Mouse (Mus musculus): ENCODE results near the gene Xxylt1.

Xxylt1 gene

DNA sequence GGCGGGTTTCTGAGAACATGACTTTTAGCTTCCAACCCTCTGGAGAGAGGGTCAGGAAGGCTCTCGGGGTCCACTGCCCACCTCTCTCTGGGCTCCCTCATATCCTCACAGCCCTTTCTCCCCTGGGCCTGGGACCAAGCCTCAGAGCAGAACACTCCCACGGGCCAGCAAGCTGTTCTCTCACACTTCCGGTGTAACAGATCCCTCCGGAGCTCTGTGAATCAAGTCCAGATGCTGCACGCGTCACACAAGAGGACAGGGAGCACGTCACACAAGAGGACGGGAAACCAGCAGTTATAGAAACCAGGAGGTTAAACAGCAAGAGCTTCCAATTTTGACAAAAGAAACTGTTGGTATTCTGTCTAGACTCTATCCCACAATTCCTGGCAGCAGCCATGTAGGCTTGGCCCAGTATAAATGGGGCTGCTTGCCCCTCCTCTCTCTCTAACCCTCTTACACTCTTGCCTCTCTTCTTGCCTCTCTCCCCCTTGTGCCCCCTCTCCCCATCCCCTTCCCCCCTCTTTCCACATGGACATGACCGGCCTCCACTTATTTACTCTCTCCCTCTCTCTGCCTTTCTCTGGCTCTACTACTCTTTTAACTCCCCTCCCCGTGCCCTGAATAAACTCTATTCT lies 19.9 kb downstream of the Xxylt1 start:
- DNase-seq (ENCODE audit: low spot score in 2 of 2): no peak

DNA sequence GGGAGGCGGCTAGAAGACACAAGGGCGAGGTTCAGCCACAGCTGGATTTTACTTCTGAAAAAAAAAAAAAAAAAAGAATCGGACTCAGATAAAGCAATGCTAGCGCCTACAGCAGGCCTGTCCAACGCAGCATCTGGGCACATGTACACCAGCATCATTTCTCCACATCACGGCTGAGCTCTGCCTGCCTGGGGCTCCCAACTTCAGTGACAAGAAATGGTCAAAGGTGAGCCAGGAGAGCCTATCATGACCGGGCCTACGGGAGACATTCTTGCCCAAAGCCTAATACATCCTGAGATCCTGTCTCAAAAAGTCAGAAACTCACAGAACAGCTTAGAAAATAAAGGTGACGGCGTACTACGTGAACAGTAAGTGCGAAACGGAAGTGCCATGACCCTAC lies 20.5 kb downstream of the Xxylt1 start:
- DNase-seq (ENCODE audit: low spot score in 2 of 2): no peak

DNA sequence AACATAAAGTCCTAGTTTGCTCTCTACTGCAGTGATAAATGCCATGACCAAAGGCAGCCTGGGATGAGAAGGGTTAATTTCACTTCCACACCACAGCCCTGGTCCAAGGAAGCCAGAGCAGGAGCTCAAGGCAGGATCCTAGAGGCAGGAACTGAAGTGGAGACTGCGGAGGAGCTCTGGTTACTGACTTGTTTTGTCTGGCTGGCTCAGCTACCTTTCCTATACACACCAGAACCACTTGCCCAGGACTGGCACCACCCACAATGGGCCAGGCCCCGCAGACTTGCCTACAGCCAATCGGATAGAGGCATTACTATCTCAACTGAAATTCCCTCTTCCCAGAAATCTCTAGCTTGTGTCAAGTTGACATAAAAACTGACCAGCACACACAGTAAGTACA lies 21.0 kb downstream of the Xxylt1 start:
- no peak for DNase-seq (ENCODE audit: low spot score in 2 of 2)

DNA sequence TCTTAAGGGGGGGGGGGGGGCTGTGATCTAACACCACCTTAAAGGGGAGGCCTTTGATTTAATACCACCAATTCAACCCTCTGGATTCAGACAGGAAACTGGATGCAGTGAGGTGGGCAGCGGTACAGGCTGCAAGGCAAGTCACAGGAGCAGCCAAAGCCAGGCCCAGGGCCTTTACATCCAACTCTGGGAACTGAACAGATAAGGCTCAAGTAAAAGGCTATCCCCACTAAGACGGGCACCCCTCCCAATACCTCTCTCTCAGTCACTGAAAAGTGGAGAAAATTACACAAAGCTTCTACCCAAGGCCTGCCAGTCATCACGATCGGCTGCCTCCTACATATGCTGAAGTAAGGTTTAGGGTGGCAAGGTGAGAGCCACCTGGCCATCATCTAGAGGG lies 21.5 kb downstream of the Xxylt1 start:
- no peak for DNase-seq (ENCODE audit: low spot score in 2 of 2)

DNA sequence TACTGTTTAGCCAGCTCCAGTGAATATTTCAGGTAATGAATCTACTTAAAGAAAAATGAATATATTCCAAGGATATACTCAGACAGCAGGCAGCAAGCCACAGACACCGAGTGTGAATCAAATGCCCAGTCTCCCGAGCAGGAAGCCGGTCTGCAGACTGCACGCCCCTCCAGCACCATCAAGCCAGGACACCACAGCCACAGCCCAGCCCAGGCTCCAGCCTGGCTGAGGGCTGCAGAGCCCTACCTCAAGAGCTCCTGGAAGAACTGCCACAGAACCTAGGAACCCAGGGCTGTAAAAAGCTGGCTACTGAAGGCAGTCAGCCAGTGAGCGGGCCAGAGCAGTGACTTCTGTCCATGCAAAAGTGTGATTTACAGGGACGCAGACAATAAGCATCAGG lies 28.4 kb downstream of the Xxylt1 start:
- no peak for DNase-seq (ENCODE audit: low spot score in 2 of 2)

DNA sequence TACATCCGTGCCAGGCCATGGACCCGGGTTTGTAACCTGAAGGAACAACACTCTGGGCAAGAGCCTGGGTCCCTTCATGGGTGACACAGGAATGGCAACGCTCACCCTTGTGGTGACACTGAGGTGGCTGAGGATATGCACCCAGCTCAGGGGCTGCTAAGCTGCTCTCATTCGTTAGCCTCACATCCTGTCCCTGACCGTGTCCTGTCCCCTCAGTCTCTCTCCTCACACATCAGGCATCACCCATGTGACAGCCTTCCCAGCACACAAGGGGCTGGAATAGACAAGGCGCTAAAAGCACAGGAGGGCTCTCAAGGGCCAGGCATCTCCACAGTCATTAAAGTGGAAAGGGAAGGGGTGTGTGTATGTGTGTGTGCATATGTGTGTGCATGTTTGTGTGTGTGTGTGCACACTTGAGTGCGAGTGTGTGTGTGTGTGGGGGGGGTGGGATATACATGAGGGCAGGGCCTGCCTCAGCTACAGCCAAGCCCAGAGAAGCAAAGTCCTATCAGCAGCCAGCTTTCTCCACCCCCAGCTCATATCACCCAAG lies 29.0 kb downstream of the Xxylt1 start:
- DNase-seq (ENCODE audit: low spot score in 2 of 2): no peak

DNA sequence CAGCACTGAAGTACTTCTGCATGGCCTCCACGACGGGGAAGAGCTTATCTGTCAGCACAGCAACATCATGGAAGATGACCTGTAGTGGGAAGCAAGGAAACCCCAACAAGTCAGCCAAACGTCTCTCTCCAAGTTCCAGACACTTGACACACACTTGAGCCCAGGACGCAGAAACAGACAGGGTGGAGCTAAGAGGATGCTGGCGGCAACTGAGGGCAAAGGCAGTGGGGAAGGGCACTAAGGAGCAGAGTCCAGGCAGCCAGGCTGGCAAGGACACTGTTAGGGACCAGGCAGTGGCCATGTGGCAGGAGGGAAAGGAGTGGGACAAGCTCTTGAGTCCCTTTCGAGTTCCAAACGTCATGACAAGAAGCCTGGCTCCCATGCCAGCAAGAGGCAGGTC lies 30.5 kb downstream of the Xxylt1 start:
- no peak for DNase-seq (ENCODE audit: low spot score in 2 of 2)

DNA sequence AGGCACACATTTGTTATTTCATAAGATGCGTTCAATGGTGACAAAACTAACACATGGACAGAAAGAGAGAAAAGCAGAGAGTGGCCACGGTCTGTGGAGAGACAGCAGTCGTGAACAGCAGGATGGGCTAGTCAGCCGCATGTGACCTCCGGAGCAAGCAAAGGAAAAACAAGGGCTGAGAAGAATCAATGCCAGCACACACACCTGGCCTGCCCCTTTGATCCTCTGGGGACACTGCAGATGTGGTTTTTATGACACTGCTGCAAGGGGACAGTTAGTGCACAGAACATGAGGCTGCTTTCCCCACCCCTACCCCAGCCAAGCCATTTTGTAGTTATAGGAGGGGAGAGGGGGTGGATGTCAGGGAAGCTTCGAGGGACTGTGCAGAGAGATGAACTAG lies 33.0 kb downstream of the Xxylt1 start:
- DNase-seq (ENCODE audit: low spot score in 2 of 2): no peak

DNA sequence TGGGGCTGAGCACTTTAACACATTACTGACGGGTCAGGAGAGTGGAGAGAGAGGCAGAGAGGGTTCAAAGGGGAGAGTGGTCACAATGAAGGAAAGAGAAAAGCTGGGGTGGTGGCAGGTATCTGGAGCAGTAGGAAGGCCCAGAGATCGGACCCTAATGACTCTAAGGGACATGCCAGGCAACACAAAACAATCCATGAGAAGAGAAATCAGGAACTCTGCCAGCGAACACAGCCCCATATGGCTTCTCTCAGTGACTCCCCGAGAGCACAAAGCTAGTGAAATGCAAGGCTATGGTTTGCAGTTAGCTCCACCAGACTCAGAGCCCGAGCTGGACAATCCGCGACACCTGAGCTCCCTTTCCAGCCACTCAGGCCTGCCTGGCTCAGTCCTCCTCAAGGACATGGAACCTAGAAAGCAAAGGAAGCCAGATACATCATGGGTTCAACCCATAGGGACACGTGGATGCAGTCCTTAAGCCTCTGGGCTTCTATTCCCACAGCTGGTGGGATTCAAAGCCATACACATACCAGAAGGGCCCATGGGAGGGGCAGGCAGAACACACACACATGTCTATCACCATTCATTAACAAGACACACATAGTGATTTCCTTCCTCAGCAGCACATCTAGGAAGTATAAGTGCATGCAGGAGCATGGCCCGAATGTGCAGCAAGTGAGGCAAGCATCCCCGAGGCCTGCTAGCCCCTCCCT lies 33.9 kb downstream of the Xxylt1 start:
- no peak for DNase-seq (ENCODE audit: low spot score in 2 of 2)

DNA sequence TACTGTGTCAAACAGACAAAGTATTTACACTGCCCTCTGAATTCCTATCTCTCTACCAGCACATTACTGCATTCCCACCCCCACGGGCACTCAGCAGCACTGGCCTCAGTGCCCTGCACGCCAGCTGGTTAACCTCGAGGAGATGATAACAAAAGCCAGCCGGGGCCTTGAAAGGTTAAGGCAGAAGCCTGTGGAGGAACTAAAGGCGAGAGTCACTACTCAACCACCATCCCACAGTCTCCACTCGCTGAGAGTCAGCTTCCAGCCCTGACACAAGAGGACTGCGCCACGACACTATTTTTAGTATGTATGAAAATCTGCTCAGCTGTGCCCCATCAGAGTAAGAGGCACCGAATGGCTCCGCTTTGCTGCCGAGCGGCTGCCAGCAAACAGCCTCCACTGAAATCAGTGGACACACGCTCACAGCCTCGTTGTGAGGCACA lies 35.0 kb downstream of the Xxylt1 start:
- DNase-seq (ENCODE audit: low spot score in 2 of 2): no peak

DNA sequence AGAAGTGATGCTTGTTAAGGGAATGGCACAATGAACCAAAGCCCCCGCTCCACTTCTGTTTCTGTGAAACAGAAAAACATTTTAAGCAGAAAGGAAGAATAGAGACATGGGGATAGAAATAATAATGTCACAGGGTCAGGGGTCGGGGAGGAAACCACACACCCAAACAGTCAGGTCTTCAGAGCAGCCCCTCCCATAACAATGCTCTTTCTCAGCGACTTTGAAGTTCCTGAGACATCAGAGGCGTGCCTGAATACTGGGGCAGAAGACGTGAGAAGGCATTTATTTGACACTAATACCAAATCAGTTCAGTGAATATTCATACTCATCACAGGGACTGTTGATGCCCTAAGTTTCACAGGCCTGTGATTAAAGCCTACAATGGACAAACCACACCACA lies 36.0 kb downstream of the Xxylt1 start:
- no peak for DNase-seq (ENCODE audit: low spot score in 2 of 2)

DNA sequence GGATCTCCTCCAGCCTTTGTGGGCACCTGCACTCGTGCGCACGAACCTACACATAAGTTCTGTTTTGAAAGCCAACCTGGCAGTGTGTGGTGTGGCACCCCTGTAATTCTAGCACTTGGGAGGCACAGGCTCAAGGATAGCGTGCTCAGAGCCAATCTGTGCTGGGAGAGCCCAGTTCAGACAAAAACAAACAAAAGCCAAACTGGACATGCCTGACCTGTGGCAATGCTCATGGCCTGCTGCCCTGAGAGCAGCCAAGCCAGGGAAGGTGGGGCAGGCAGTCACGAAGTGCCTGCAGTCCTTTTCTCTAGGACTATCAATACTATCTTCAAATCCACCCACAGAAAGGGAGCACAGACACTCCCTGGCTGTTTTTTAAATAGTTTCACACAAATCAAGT lies 38.1 kb downstream of the Xxylt1 start:
- no peak for DNase-seq (ENCODE audit: low spot score in 2 of 2)

DNA sequence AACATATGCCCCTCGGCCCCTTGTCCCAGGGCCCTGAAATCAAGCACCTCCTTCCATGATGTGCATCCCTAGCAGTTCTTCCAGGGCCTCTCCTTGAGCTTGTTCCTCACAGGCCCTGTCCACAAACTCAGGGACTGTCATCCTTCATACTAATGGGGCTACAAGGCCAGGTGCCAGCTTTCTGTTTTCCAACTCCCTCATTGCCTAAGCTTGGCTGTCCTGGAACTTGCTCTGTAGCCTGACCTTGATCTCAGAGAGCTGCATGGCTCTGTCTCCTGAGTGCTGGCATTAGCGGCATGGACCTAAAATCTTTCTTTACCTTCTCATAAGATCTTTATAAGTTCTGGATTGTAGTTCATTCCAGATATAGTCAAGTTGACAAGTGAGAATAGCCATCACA lies 39.7 kb downstream of the Xxylt1 start:
- no peak for DNase-seq (ENCODE audit: low spot score in 2 of 2)

DNA sequence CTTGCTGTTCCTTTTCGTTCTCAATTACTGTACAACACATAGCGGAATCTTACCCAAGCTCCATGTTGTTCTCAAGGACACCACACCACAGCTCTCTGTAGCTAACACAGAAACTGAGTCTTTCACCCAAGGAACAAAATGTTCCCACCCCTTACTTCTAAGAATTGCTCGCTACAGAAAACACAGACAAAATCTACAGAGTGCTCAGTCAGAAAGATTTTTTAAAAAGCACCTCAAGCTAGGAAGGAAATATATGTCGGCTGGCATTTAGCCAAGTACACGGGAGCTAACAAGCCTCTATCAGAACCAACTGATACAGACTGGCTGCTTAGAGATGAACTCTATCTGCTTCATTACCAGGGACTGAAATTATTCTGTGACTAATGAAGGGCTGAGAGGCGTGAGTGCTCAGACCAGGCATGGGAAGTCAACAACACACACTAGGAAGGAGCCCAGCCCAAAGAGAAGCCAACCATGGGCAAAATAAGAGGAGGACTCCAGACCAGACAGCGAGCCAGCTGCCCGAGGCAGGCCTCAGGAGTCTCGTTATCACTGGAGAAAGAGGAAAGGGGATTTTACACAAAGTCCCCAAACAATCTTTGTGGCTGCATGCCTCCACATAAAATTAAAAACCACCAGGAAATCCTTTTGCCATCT lies 41.3 kb downstream of the Xxylt1 start:
- no peak for DNase-seq (ENCODE audit: low spot score in 2 of 2)

DNA sequence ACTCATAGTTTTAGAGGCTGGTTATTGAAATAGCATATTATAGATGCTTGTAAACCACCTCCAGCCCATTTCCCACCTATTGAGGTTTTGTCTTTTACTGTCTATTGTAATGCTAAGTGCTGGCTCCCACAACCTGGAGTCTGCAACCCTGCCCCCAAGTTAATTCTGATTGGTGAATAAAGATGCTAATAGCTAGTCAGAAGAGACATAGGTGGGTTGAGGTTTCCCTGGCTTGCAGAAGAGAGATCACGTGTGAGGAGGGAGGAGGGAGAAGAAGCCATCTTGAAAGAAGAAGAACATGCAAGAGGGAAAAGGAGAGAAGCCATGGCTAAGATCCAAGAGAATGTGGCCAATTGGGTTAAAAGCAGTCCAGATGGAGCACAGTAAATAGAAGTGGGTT lies 43.8 kb downstream of the Xxylt1 start:
- DNase-seq (ENCODE audit: low spot score in 2 of 2): no peak

DNA sequence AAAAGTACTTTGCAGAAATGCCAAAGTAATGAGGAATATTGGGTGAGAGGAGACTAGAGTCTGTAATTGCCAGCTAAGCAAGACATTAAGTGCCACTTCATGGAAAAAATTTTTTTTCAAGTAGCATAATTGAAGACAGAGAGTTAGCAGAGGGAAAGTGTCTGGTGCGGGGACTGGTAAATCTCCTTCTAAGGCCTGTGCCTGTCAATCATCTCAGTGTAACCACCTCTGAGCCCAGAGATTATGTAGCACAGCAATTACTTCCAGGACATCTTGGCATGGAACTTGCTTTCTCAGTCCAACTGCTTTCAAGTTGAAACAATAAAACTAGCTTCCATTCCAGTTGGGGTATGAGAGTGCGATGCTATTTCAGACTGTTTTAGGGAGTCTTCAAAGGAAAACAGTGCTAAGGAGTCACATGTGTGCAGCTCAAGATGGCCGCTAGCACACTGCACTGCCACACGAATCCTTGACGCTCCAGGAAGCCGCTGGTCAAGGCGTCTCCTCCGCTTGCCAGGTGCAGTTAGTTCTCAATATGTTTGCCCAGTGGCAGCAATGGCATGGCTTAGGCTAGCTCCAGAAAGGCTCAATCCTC lies 45.5 kb downstream of the Xxylt1 start:
- DNase-seq (ENCODE audit: low spot score in 2 of 2): no peak

DNA sequence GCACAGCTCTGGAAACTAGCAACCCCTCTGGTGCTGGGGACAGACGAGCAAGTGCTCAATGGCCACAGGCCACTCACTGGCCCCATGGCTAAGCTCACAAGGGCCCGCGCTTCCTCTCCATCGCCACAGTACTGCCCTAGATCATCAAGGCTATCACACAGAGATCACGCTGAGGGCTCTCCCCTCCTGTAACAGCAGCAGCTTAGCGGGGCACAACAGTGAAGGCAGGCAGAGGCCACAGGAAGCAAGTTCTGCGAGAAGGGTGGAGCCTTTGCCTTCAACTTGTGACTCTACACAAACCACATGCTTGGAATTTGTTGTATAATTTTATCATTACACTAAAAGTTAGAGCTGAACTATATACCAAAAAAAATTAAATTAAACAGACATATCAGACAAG lies 46.0 kb downstream of the Xxylt1 start:
- no peak for DNase-seq (ENCODE audit: low spot score in 2 of 2)

DNA sequence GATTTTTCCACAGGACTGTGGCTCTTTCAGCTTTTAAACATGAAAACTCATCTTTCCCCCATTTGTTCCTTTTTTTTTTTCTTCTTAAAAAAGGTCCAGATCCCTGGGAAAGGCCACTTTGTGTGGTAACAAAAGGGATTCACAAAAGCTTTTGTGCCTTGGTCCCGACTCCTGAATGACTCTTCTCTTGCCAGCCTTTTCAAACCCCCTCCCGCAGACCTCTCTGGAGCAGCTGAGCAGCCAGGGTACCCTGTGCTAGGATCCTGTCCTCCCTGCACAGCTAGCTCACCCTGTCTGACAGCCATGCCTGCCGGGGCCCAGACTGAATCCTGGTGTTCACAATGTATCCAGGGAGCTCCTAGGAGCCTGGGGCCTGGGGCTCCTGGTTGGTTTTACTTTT lies 47.2 kb downstream of the Xxylt1 start:
- DNase-seq (ENCODE audit: low spot score in 2 of 2): no peak

DNA sequence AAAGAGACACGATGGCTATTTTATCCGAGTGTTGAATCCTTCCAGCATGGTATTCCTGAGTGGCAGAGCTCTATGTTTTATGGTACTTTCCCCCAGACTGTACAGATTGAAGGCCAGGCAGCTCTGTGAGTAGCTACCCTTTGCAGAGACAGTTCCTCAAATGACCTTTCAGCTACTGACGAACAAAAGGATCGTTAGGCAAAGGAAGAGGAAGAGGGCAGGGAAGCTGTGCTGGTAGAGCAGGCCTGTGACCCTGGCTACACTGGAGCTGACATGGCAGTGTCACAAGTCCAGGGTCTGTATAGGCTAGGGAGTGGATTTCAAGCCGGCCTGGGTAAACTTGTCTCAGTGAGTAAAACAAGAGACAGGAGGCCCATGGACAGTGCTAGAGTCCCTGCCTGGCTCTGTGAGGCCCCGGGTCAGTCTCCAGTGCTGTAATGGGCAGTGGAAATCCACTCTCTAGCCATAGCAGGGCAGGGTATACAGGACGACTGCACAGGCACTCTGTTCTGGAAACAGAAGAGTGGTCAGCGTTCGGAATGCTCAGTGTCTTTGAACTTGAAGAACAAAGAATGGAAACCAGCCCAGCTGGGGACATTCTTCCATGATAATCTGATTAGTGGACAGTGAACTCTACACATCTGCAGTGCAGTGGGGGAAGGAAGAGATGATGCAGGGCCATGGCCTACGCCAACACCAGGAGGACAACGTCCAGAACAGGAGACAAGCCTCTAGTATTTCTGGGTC lies 51.3 kb downstream of the Xxylt1 start:
- DNase-seq (ENCODE audit: low spot score in 2 of 2): no peak

DNA sequence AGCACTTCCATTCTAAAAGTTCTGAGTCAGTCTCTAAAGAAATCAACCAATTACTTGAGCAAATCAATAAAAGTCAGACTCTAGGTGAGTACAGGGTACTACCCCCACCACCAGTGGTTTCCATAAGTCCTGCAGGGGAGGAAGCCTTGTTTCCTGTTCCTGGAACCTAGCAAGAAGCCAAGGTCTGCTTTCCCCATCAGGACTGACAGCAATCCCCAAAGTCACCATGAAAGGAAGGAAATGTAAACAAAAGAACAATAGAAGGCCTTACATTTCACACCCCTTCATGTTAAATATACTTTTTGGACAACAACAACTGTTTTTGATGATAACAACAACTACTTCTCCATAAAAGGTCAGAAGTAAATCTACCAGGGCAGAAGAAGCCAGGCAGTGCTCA lies 53.6 kb downstream of the Xxylt1 start:
- DNase-seq (ENCODE audit: low spot score in 2 of 2): no peak

DNA sequence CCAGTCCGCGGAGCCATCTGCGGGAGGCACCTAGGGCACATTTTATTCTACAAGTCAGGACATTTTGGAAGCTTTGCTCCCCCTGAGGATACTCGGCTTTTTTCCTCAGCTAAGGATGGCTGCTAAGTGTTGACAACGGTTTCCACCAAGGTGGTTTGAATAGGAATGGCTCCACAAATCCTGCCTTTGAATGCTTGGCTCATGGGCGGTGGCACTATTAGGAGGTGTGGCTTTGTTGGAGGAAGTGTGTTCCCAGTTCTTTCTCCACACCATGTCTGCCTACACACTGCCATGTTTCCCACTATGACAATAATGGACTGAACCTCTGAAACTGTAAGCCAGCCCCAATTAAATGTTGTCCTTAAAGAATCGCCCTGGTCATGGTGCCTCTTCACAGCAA lies 55.7 kb downstream of the Xxylt1 start:
- no peak for DNase-seq (ENCODE audit: low spot score in 2 of 2)

DNA sequence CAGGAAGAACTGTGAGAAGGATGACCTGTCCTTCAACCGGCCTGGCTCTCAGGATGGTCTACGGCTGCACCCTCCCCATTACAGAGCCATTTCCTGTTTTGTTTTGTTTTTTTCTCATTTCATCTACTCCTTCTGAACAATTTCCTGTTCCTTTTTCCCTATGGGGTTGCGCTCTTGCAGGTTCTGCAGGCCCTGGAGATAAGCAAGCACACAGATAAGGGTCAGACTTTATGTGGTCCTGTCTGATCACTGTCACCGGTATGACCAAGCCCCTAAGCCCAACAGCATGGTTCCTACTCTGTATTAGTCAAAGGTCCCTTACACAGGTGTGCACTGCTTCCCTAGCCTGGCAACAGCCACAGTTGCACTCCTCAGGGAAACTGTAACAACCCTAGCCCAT lies 56.2 kb downstream of the Xxylt1 start:
- DNase-seq (ENCODE audit: low spot score in 2 of 2): no peak

All from cerebellum, postnatal 4 days (tissue).